Mouse (Mus musculus) intestine, embryonic 14.5 days (tissue): ENCODE measurements around the gene Rere. TPM values are rescaled to one million over a fixed set of nuclear protein-coding genes. Genes with fewer than 3 reads are reported as not detected.

Experiments
- ATAC-seq: fragments of 200-750 bp; cut with Nextera tagmentation; replicated peaks from 2 replicates; pipeline ENCODE4 v1.8.0; 2017; ENCODE audit warnings: low read depth, moderate number of reproducible peaks, moderate TSS enrichment, moderate library complexity; ENCODE audit not compliant: low FRiP score, low TSS enrichment
- DNase-seq: peaks from one replicate; pipeline ENCODE4 v3.0.0-alpha.2; 2018; ENCODE audit warnings: low spot score
- H3K27ac ChIP-seq: fragments of 300-500 bp; sonication (generic); 2 replicates; pipeline ENCODE4 v1.5.1; 2014; ENCODE audit warnings: low read depth, mild to moderate bottlenecking, control low read depth
- H3K27me3 ChIP-seq: fragments of 300-500 bp; sonication (generic); replicated peaks from 2 replicates; pipeline ENCODE4 v1.6.1; 2014; ENCODE audit warnings: low read length, control low read depth; ENCODE audit not compliant: control insufficient read depth, insufficient read depth
- H3K36me3 ChIP-seq: fragments of 300-500 bp; sonication (generic); 2 replicates; pipeline ENCODE4 v1.6.1; 2014; ENCODE audit warnings: low read length, control low read depth; ENCODE audit not compliant: control insufficient read depth, insufficient read depth
- H3K4me1 ChIP-seq: fragments of 300-500 bp; sonication (generic); replicated peaks from 2 replicates; pipeline ENCODE4 v1.6.1; 2014; ENCODE audit warnings: low read length, control low read depth, mixed read lengths; ENCODE audit not compliant: control insufficient read depth, insufficient read depth
- H3K4me2 ChIP-seq: fragments of 300-500 bp; sonication (generic); 2 replicates; pipeline ENCODE4 v1.6.1; 2014; ENCODE audit warnings: low read length
- H3K4me3 ChIP-seq: fragments of 300-500 bp; sonication (generic); 2 replicates; pipeline ENCODE4 v1.5.1; 2014; ENCODE audit warnings: low read depth, low read length, control low read depth, mixed read lengths
- H3K9ac ChIP-seq: fragments of 300-500 bp; sonication (generic); 2 replicates; pipeline ENCODE4 v1.6.1; 2014; ENCODE audit warnings: mild to moderate bottlenecking, low read length
- H3K9me3 ChIP-seq: fragments of 300-500 bp; sonication (generic); 2 replicates; pipeline ENCODE4 v1.6.1; 2016; ENCODE audit warnings: low read length, control low read depth; ENCODE audit not compliant: control insufficient read depth
- WGBS: fragments of 180-500 bp; shearing (Covaris S2); extraction: QIAGEN DNeasy Blood & Tissue Kit; methylation state at CpG from one replicate; pipeline ENCODE4 v1.1.7; 2014; 5-methylcytosine and 5-hydroxymethylcytosine counted together
- polyA plus RNA-seq: library from polyadenylated mRNA; unstranded; fragments of >200 nt; fragmentation: Nextera tagmentation; extraction: Ambion mirVana; gene quantifications from 2 replicates; pipeline ENCODE4 v1.2.1, GENCODE M21; 2014

Rere gene
- polyA plus RNA-seq, 1 experiment from 2014 or later = 38.0 TPM

DNA sequence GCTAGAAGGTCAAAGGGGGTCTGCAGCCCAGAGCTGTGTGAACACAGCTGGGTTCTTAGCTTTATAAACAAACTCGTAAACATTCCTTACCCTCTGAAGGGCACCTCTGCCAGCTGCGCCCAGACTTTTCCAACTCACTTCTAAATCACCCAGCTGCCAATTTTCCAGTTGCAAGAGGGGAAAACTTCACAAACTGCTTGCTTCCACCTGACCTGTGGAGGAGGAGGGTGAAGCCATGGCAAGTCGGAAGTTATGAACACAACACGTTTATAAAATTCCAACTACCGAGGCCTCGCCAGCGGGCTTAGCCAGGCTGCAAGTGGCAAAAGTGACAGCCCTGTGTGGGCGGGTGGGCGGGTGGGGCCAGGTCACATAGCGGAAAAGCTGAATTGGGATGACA is 384.4 kb downstream of the Rere start:
- H3K36me3 ChIP-seq = no peaks in the 10 kb centered on the region
- peaks cover 9% of the 10 kb centered on the region for H3K4me1 ChIP-seq
- no peaks in the 10 kb centered on the region for H3K9me3 ChIP-seq
- no peak overlapping the region for H3K4me2 ChIP-seq
- no peak for DNase-seq
- H3K27me3 ChIP-seq = no peaks in the 10 kb centered on the region
- 75% methylated on average over 10 of the region's 10 CpGs for WGBS
- H3K27ac ChIP-seq = no peak overlapping the region
- H3K4me3 ChIP-seq = no peak overlapping the region
- ATAC-seq = no peak
- H3K9ac ChIP-seq = no peak overlapping the region

Other genes with a start within 250 kb of the Rere start
- 0.42 and 0.44 TPM in 2 replicates for gene Gpr157, start 194.3 kb upstream of the Rere start, polyA plus RNA-seq
- gene Slc2a5, start 162.4 kb upstream of the Rere start, polyA plus RNA-seq = 1.3 and 1.9 TPM in 2 replicates
- not detected in 2 replicates for gene Slc2a7, start 132.7 kb upstream of the Rere start, polyA plus RNA-seq
- gene Car6, start 80.3 kb upstream of the Rere start, polyA plus RNA-seq = not detected in 2 replicates
- 1,930 and 1,939 TPM in 2 replicates for gene Eno1, start 44.9 kb upstream of the Rere start, polyA plus RNA-seq